Mouse (Mus musculus) splenic B cell, adult 2 months (primary cell): ENCODE measurements around the gene Pxk.

ENCODE experiments used
- DNase-seq: peaks from one replicate; pipeline ENCODE4 v3.0.0-alpha.2; 2011; ENCODE audit warnings: low read depth, low spot score
- H3K27me3 ChIP-seq: 2 replicates; pipeline ENCODE4 v1.6.1; 2012; ENCODE audit warnings: mild to moderate bottlenecking, low read length, moderate library complexity, mixed read lengths; ENCODE audit not compliant: control insufficient read depth, poor library complexity, insufficient read depth, severe bottlenecking
- H3K36me3 ChIP-seq: 2 replicates; pipeline ENCODE4 v1.6.1; 2012; ENCODE audit warnings: mild to moderate bottlenecking, low read length, moderate library complexity, mixed read lengths; ENCODE audit not compliant: control insufficient read depth, poor library complexity, insufficient read depth, severe bottlenecking

Gene Pxk

DNA sequence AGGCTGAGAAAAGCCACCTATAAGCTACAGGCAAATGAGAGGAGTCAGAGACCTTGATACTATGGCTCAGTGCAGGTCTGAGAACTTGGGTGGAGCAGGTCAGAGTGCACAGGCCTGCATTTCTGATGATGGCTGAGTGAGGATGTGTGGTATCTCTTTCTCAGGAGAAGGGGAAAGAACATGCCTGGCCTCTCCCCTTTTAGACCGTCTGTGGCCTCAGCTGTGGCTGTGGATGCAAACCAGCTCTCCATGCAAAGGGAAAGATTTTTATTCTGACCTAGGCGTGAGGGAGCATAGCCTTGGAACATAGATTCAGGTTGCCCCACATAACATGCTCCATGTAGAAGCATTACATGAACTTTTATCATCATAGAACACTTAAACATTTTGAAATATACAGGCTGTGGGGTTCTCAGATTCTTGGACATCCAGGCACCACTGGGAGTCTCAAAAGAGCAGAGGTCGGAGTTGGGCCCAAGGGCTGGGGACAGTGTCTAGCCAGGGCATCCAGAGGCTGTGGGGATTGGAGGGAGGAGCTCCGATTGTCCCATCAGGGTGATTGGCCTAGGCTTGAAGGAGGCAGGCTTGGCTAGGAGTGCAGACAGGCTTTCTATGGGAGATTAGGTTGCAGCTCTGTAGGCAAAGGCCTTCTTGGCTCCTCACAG, 82.5 kb downstream of the Pxk start:
- Histone ChIP-seq H3K36me3 (no peaks in the 10 kb centered on the region), H3K27me3 (no peaks in the 10 kb centered on the region)
- DNase-seq = no peak

- H3K27me3 ChIP-seq = no peaks in the 10 kb centered on the region
- no peak for DNase-seq
- no peaks in the 10 kb centered on the region for H3K36me3 ChIP-seq
Observed at GRCm38 (mm10) chr14:8183330-8183729, 85.3 kb downstream of the Pxk start.

DNA sequence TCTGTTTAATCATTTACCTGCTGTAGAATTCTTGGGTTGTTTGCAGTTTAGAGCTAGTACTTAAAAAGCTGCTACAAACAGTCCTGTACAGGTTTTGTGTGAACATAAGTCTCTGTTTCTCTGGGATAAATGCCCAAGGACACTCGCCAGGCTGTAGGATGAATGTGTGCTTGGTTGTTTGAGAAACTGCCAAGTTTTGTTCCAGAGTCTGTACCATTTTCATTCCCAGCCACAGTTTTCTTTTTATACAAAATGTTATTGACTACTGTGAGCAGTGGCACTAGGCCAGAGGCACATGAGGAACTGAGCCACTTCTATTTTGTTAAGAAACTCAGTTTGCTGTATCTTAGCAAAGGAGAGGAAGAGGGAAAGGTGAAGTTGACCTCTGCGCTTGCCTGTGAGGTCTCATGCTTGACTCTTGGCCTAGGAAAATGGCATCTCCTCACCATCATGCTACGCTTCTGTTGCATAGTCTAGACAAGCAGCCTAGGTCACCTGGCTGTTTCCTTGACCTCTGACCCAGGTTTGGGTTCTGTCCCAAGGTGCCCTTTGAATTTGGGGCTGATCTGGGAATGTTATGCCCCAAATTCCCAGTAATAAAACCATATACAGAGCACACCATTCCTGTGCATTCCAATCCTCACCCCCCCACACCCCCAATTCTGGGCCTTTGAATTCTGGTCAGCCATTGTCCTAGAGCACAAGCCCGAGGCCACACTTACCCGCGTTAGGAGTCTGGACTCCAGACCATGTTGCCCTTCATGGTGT, 88.5 kb downstream of the Pxk start:
- Histone ChIP-seq H3K36me3 (no peaks in the 10 kb centered on the region), H3K27me3 (no peaks in the 10 kb centered on the region)
- no peak for DNase-seq

- Histone ChIP-seq H3K27me3 (no peaks in the 10 kb centered on the region), H3K36me3 (no peaks in the 10 kb centered on the region)
- no peak for DNase-seq
Observed at GRCm38 (mm10) chr14:8190556-8190955, 92.5 kb downstream of the Pxk start.

- no peaks in the 10 kb centered on the region for H3K36me3 ChIP-seq
- no peaks in the 10 kb centered on the region for H3K27me3 ChIP-seq
- DNase-seq = no peak
Observed at GRCm38 (mm10) chr14:8191331-8191965, 93.4 kb downstream of the Pxk start.

DNA sequence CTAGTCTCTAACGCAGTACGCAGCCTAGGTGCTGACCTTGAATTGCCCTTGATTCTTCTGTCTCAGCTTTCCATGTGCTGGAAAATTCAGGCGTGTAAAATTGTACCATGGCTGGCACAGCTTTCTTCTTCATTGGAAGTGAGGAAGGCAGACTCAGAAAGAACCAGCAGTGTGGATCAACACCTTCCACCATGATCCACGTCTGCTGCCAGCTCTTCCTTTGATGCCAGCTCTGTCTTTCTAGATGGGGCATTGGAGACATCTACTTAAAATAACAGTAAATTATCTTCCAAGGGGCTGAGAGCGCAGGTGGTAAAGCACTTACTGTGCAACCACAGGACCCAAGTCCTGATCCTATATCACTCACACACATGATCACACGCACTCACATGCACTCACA, 94.7 kb downstream of the Pxk start:
- H3K27me3 ChIP-seq = no peaks in the 10 kb centered on the region
- no peak for DNase-seq
- no peaks in the 10 kb centered on the region for H3K36me3 ChIP-seq

DNA sequence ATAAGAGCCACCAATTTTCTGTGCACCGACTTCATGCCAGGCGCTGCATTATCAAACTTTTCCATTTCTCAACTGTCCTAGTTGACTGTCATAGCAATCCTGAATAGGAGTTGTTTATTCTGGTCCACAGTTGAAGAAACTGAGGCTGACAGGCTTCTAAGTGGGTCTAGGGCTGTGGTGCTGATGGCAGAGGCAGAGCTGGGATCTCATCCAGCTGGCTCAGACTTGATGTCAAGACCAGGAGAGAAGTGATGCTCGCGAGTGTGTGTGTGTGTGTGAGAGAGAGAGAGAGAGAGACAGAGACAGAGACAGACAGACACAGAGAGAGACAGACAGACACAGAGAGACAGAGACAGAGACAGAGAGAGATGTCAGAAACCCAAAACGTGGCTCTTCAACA, 102.8 kb downstream of the Pxk start:
- H3K36me3 ChIP-seq = no peaks in the 10 kb centered on the region
- no peaks in the 10 kb centered on the region for H3K27me3 ChIP-seq
- DNase-seq = no peak

DNA sequence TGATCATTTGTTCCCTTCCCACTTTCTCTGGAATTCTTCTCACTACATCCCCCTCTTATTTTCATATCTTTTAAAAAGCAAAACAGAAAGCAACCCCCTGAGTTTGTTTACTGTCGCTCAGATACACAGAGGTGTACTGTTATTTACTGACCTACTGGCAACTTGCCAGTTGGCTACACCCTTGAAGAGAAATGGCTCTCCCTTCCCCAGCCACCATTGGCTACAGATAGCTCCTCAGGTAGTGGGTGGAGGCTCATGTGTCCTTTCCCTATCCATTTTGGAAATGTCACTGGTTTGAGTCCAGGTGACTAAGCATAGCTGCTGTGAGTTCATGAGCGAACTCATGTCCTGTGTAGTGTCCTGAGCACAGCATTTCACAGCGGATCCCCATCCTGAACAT, 103.7 kb downstream of the Pxk start:
- no peak for DNase-seq
- Histone ChIP-seq H3K27me3 (no peaks in the 10 kb centered on the region), H3K36me3 (no peaks in the 10 kb centered on the region)

GRCm38 (mm10) chr14:8206179-8206910, 108.3 kb downstream of the Pxk start:
- DNase-seq = no peak
- Histone ChIP-seq H3K27me3 (no peaks in the 10 kb centered on the region), H3K36me3 (no peaks in the 10 kb centered on the region)

GRCm38 (mm10) chr14:8207105-8207504, 109.1 kb downstream of the Pxk start:
- no peak for DNase-seq
- no peaks in the 10 kb centered on the region for H3K36me3 ChIP-seq
- no peaks in the 10 kb centered on the region for H3K27me3 ChIP-seq

DNA sequence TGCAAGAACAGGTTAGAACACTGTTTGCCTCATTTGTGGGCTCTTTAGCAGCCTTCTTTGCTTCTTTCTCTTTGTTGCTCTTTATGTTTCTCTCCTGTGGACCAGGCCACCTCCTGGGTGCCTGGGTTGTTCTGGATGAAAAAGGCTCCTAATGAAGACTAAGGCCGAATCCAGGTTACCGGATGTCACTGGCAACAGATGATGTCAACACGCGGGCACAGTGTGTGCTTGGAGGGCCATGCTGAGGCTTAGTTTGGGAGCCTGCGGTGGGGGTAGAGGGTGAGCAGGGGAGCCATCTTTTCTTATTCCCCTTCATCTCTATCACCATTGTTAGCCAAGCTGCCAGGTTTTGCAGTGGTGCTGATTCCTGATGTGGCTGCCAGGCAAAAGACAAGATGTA, 109.5 kb downstream of the Pxk start:
- no peaks in the 10 kb centered on the region for H3K36me3 ChIP-seq
- H3K27me3 ChIP-seq = no peaks in the 10 kb centered on the region
- DNase-seq = no peak

- Histone ChIP-seq H3K27me3 (no peaks in the 10 kb centered on the region), H3K36me3 (no peaks in the 10 kb centered on the region)
- DNase-seq = no peak
Observed at GRCm38 (mm10) chr14:8208876-8209275, 110.9 kb downstream of the Pxk start.

GRCm38 (mm10) chr14:8209896-8210295, 111.9 kb downstream of the Pxk start:
- Histone ChIP-seq H3K27me3 (no peaks in the 10 kb centered on the region), H3K36me3 (no peaks in the 10 kb centered on the region)
- no peak for DNase-seq

DNA sequence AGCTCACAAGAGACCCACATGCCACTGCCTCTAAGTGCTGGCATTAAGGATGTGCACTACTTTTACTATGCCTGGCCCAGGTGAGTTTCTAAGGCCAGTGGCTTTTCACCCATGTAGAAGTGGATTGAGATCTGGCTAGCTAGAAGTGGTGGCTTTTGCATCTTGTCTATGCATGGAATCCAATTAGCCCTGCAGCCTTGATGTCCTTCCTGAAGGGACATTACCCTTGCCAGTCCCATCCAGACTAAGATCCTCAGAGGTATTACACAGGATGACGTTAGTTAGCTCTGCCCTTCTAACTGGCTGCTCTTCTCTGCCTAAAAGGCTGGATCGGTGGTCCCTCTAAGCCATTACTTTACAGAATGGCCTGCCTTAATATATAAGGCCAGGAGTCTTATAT, 115.0 kb downstream of the Pxk start:
- Histone ChIP-seq H3K27me3 (no peaks in the 10 kb centered on the region), H3K36me3 (no peaks in the 10 kb centered on the region)
- DNase-seq = no peak

- H3K36me3 ChIP-seq = no peaks in the 10 kb centered on the region
- H3K27me3 ChIP-seq = no peaks in the 10 kb centered on the region
- peak; percentile 97 for DNase-seq
Observed at GRCm38 (mm10) chr14:8213803-8214224, 115.8 kb downstream of the Pxk start, which contains the start of gene Kctd6. Gene Kctd6, plus strand, starts transcription at chr14:8214140.
